Mouse (Mus musculus) CH12.LX (cell line): ENCODE results near the gene Sufu.

Source experiments
- CHD1 ChIP-seq: IDR thresholded peaks from 2 replicates; pipeline ENCODE4 v1.6.1; 2012; ENCODE audit warnings: low read depth, low read length, improper control_type of control experiment, inconsistent platforms
- E2F4 ChIP-seq: IDR thresholded peaks from 2 replicates; pipeline ENCODE4 v1.6.1; 2011; ENCODE audit warnings: low read depth, low read length, improper control_type of control experiment; ENCODE audit not compliant: insufficient replicate concordance
- MAX ChIP-seq: IDR thresholded peaks from 2 replicates; pipeline ENCODE4 v1.6.1; 2011; ENCODE audit warnings: low read length, improper control_type of control experiment
- MEF2A ChIP-seq: IDR thresholded peaks from 2 replicates; pipeline ENCODE4 v1.6.1; 2014; ENCODE audit warnings: low read depth, mild to moderate bottlenecking, inconsistent platforms, low read length, improper control_type of control experiment, borderline replicate concordance
- MXI1 ChIP-seq: IDR thresholded peaks from 2 replicates; pipeline ENCODE4 v1.6.1; 2011; ENCODE audit warnings: mild to moderate bottlenecking, low read depth, low read length, improper control_type of control experiment
- ZNF384 ChIP-seq: IDR thresholded peaks from 2 replicates; pipeline ENCODE4 v1.6.1; 2012; ENCODE audit warnings: low read depth, low read length, improper control_type of control experiment, inconsistent platforms

- TF ChIP-seq MAX: no peak; the same call in none of the 2 replicates
- no peak for TF ChIP-seq ZNF384
- peak; percentile 72 for TF ChIP-seq MEF2A
- no peak; the same call in 1 of the 2 replicates for TF ChIP-seq MXI1
- TF ChIP-seq CHD1: no peak
- TF ChIP-seq E2F4: no peak
These were observed 69.5 kb downstream of the Sufu start for GRCm38 (mm10) chr19:46466160-46466559.
